Mouse (Mus musculus) skeletal muscle tissue, adult 2 months (tissue): ENCODE data around the gene Slc35b1.
"Not testable (repeated sequence)": the region's sequence is repeated elsewhere in the genome, so short reads cannot be mapped to it uniquely, and the experiment has no call there.

Experiments used
- DNase-seq: peaks from one replicate; pipeline ENCODE4 v3.0.0-alpha.2; 2012; ENCODE audit warnings: low read depth, low spot score

The Slc35b1 gene

GRCm38 (mm10) chr11:95393500-95393816 is 9.0 kb downstream of the Slc35b1 start:
- DNase-seq: no peak

- DNase-seq: no peak
Measured at GRCm38 (mm10) chr11:95394112-95394511, 9.6 kb downstream of the Slc35b1 start.

GRCm38 (mm10) chr11:95396548-95396947 is 12.1 kb downstream of the Slc35b1 start:
- no peak for DNase-seq

- peak; percentile 81 for DNase-seq
Measured at GRCm38 (mm10) chr11:95397843-95398835, 13.6 kb downstream of the Slc35b1 start.

GRCm38 (mm10) chr11:95399520-95400020 is 15.1 kb downstream of the Slc35b1 start:
- DNase-seq: no peak

- DNase-seq: no peak
Measured at GRCm38 (mm10) chr11:95401568-95401967, 17.1 kb downstream of the Slc35b1 start.

- DNase-seq: no peak
Measured at GRCm38 (mm10) chr11:95402196-95402595, 17.7 kb downstream of the Slc35b1 start.

GRCm38 (mm10) chr11:95402658-95403101 is 18.2 kb downstream of the Slc35b1 start:
- peak; percentile 48 for DNase-seq

GRCm38 (mm10) chr11:95403382-95404340 is 19.2 kb downstream of the Slc35b1 start:
- DNase-seq: no peak

GRCm38 (mm10) chr11:95405771-95406170 is 21.3 kb downstream of the Slc35b1 start:
- DNase-seq: peak; percentile 69

- DNase-seq: not testable (repeated sequence)
Measured at GRCm38 (mm10) chr11:95406398-95406797, 21.9 kb downstream of the Slc35b1 start.

GRCm38 (mm10) chr11:95409450-95410112 is 25.1 kb downstream of the Slc35b1 start:
- no peak for DNase-seq

GRCm38 (mm10) chr11:95411453-95412013 is 27.0 kb downstream of the Slc35b1 start:
- DNase-seq: no peak

GRCm38 (mm10) chr11:95412615-95413014 is 28.1 kb downstream of the Slc35b1 start:
- peak; percentile 67 for DNase-seq

- peak; percentile 93 for DNase-seq
Measured at GRCm38 (mm10) chr11:95413641-95414535, 29.4 kb downstream of the Slc35b1 start, which contains the start of gene Spop. Gene Spop (plus strand): TSS chr11:95414080.

- DNase-seq: peak; percentile 99
Measured at GRCm38 (mm10) chr11:95414536-95415161, 30.2 kb downstream of the Slc35b1 start.

- no peak for DNase-seq
Measured at GRCm38 (mm10) chr11:95415931-95416330, 31.4 kb downstream of the Slc35b1 start.

- DNase-seq: no peak
Measured at GRCm38 (mm10) chr11:95417341-95417740, 32.8 kb downstream of the Slc35b1 start.

GRCm38 (mm10) chr11:95420880-95421435 is 36.5 kb downstream of the Slc35b1 start:
- no peak for DNase-seq
